Mouse (Mus musculus) liver, adult (tissue): ENCODE data around the gene Tyrp1.

Experiments
- GATA4 ChIP-seq: IDR thresholded peaks from 2 replicates; pipeline ENCODE4 v1.6.1; 2014; ENCODE audit warnings: mild to moderate bottlenecking, low read length; ENCODE audit not compliant: insufficient replicate concordance

Tyrp1 gene

GRCm38 (mm10) chr4:80834050-80834449, at the start of gene Tyrp1:
TSS of gene Tyrp1 (plus strand) at chr4:80834123.
- no peak for TF ChIP-seq GATA4

- no peak for TF ChIP-seq GATA4
Observed at GRCm38 (mm10) chr4:80788339-80788738, 45.6 kb upstream of the Tyrp1 start.

- TF ChIP-seq GATA4: no peak
Observed at GRCm38 (mm10) chr4:80819511-80819910, 14.4 kb upstream of the Tyrp1 start.

GRCm38 (mm10) chr4:80821945-80822344, 12.0 kb upstream of the Tyrp1 start:
- no peak for TF ChIP-seq GATA4

GRCm38 (mm10) chr4:80828232-80828631, 5.7 kb upstream of the Tyrp1 start:
- no peak for TF ChIP-seq GATA4

GRCm38 (mm10) chr4:80839317-80839716, 5.4 kb downstream of the Tyrp1 start:
- no peak for TF ChIP-seq GATA4

GRCm38 (mm10) chr4:80841980-80842379, 8.1 kb downstream of the Tyrp1 start:
- TF ChIP-seq GATA4: no peak

- no peak for TF ChIP-seq GATA4
Observed at GRCm38 (mm10) chr4:80843752-80844151, 9.8 kb downstream of the Tyrp1 start.

- no peak for TF ChIP-seq GATA4
Observed at GRCm38 (mm10) chr4:80846052-80846451, 12.1 kb downstream of the Tyrp1 start.

- TF ChIP-seq GATA4: no peak
Observed at GRCm38 (mm10) chr4:80852590-80853425, 18.9 kb downstream of the Tyrp1 start.

GRCm38 (mm10) chr4:80855495-80855894, 21.6 kb downstream of the Tyrp1 start:
- no peak for TF ChIP-seq GATA4

- no peak for TF ChIP-seq GATA4
Observed at GRCm38 (mm10) chr4:80862962-80863361, 29.0 kb downstream of the Tyrp1 start.

GRCm38 (mm10) chr4:80863906-80864305, 30.0 kb downstream of the Tyrp1 start:
- no peak for TF ChIP-seq GATA4

GRCm38 (mm10) chr4:80864511-80864922, 30.6 kb downstream of the Tyrp1 start:
- TF ChIP-seq GATA4: no peak

GRCm38 (mm10) chr4:80866065-80866464, 32.1 kb downstream of the Tyrp1 start:
- no peak for TF ChIP-seq GATA4

- TF ChIP-seq GATA4: no peak
Observed at GRCm38 (mm10) chr4:80869598-80869997, 35.7 kb downstream of the Tyrp1 start.
